Mouse (Mus musculus): ENCODE results near the gene Krtap1-3. TPM values are rescaled to one million over a fixed set of nuclear protein-coding genes. Genes with fewer than 3 reads are reported as not detected.
"Not testable (repeated sequence)": the region's sequence is repeated elsewhere in the genome, so short reads cannot be mapped to it uniquely, and the experiment has no call there.

The Krtap1-3 gene
- total RNA-seq (2021) = not detected
- long read RNA-seq, experiment 1 = 0 reads
- long read RNA-seq, experiment 2 = 0 reads

DNA sequence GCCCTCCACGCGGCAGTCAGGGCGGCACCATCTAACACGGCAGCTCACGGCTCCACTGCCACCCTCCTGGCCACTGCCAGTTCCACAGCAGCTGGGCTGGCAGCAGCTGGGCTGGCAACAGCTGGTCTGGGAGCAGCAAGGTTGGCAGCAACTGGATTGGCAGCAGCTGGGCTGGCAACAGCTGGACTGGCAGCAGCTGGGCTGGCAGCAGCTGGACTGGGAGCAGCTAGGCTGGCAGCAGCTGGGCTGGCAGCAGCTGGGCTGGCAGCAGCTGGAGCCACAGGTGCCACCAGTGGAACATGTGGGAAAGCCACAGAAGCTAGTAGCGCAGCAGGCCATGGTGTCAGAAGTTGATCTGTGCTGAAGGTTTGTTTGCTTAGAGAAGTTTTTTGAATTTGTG, at the start of gene Krtap1-3:
TSS of gene Krtap1-3 (minus strand) at position 359 of the 400 bp plus-strand sequence.
- no peak for DNase-seq (ENCODE audit: low spot score in 2 of 2)

DNA sequence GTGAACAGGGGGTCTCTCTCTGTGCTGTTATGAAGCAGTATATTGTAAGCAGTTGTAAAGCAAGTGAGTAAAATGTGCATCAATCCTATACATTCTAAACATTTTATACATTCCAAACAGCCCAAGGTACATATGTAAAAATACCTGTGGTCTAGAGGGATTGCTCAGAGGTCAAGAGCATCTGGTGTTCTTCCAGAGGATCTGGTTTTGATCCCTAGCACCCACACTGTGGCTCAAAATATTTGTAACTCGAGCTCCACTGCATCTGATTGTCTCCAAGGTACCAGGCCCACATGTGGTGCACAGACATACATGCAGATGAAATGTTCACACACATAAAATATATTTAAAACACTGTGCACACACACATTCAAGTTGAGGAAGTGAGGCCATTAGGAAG, 49.8 kb upstream of the Krtap1-3 start:
- DNase-seq (ENCODE audit: low spot score in 2 of 2) = no peak

DNA sequence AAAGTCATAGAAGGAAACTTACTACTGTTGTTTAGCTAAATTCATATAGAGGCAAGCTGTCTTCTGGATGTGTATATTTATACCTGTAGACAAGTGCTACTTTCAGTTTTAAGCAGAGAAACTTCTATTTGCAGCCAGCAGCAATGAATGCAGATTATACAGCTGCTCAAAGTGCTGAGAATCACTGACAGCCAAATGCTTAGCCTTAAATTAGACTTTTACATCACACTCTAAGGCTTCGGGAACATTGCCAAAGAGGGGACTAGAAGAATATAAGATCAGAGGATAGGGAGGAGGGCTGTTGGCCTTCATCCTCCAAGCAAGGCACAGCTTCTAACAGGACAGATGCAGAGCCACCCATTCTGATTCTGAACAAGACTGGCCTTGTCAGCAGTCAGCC, 45.9 kb upstream of the Krtap1-3 start:
- DNase-seq (ENCODE audit: low spot score in 2 of 2) = no peak

DNA sequence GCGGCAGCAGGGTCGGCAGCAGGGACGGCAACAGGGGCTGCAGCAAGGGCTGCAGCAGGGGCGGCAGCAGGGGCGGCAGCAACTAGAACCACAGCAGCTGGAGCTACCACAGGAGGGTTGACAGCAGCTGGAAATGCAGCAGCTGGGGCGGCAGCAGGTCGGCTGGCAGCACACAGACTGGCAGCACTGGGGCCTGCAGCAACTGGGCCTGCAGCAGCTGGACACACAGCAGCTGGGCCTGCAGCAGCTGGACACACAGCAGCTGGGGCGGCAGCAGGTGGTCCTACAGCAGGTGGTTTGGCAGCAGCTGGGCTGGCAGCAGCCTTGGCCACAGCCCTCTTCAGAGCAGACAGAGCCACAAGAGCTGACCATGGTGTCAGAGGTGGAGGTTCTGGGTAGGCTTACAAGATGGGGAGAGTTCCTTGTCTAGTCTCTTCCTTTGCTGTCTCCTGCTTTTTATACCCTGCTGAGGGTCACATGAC, 43.6 kb upstream of the Krtap1-3 start, which contains the start of gene Krtap4-2:
TSS of gene Krtap4-2 (minus strand) at position 432 of the 482 bp plus-strand sequence.
- no peak for DNase-seq (ENCODE audit: low spot score in 2 of 2)

DNA sequence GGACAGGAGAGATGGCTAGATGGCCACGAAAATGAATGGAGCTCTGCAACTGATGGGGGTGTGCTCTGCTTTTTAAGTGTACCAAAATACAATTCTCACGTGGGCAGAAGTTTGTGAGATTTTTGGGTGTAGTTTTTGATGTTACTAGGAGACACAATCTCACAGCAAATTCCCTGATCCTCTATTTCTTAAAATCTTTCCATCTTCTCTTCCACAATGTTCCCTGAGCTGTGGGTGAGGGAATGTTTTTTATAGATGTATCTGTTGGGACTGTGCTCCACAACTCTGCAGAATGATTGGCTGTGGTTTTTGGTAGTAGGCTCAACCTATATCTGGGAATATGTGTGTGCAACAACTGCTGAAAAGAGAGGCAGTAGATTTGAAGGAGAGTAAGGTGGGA, 42.2 kb upstream of the Krtap1-3 start:
- DNase-seq (ENCODE audit: low spot score in 2 of 2) = no peak

DNA sequence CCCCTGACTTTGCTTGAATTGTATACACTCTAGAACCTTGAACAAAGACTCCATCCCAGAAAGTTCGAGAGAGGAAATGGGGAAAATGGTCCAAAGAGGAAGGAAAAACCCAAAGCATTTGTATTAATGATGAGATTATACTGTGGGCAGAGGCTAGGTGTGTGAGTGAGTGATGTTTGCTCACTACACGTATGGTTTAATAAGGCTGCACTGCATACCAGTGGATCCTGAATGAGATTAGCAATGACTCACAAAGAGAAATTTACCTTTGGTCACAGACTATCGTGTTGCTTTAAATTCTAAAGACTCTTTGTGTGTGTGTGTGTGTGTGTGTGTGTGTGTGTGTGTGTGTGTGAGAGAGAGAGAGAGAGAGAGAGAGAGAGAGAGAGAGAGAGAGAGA, 39.8 kb upstream of the Krtap1-3 start:
- no peak for DNase-seq (ENCODE audit: low spot score in 2 of 2)

DNA sequence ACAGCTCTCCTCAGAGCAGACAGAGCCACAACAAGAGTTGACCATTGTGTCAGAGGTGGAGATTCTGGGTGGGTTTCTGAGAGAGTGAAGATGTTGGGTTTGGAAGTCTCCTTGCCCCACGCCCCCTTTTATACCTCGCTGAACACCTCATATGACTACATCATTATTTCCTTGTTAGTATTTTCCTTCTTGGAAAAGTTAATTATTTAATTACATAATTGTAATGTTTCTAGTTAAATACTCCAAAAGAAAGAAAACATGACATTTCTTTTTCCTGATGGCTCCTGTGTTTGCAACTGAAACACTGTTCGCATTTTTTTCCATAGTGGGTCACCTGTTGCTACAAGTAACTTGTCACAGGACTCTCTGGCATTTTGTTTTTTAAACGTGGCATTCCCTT, 37.0 kb upstream of the Krtap1-3 start, which contains the start of gene Krtap4-1:
TSS of gene Krtap4-1 (minus strand) at position 101 of the 400 bp plus-strand sequence.
- no peak for DNase-seq (ENCODE audit: low spot score in 2 of 2)

DNA sequence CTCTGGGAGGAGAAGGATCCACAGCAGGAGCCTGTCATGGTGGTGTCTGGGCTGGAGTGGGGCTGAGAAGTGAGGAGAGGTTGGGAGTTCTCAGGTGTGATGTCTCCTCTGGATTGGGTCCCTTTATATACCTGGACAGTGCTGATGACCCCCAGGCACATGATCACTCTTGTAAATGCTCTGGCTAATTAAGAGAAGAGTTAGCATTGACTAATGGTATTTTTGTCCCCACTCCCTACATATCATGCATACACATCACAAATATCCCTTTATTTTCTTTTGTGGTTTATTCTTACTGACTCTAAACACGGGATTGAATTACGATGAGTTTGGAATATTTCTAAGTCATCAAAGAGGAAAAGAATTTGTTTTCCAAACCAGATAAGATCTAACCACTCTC, 29.2 kb upstream of the Krtap1-3 start, which contains the start of gene Gm11562:
TSS of gene Gm11562 (minus strand) at position 101 of the 400 bp plus-strand sequence.
- no peak for DNase-seq (ENCODE audit: low spot score in 2 of 2)

DNA sequence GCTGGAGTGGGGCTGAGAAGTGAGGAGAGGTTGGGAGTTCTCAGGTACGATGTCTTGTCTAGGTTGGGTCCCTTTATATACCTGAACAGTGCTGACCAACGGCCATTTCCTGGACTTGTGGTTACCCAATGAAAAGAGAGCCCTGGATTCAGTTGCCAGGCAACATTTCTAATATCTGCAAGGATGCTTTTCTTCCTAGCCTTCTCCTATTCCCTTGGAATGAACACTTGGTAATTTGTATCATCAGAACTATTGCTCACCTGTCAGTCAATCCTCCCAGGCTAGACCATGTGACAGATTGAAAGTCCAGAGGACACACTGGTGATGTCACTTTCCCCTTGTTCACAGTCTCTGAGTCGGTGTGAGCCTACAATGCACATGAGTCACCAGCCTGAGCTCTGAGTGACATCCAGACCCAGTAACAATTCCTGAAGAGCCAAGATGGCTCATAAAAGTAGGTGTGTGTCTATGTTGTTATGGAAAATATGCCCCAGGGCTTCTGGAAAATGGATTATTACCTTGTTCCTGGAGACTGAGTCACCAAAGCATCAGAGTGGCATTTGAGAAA, 23.7 kb upstream of the Krtap1-3 start, which contains the start of gene Krtap2-4:
TSS of gene Krtap2-4 (minus strand) at position 51 of the 568 bp plus-strand sequence.
- DNase-seq (ENCODE audit: low spot score in 2 of 2) = no peak

DNA sequence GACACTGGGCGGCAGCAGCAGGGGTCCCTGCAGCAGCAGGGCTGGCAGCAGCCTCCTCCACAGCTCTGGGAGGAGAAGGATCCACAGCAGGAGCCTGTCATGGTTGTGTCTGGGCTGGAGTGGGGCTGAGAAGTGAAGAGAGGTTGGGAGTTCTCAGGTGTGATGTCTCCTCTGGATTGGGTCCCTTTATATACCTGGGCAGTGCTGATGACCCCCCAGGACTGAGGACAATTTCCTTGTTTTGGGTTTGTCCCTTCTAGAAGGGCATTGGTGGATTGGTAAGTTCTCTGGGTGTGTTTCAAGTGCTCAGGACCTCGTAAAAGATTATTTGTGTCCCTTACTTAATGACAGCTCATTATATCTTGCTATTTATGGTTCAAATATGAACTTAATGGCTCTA, 18.9 kb upstream of the Krtap1-3 start, which contains the start of gene Gm11937:
TSS of gene Gm11937 (minus strand) at position 101 of the 400 bp plus-strand sequence.
- not testable (repeated sequence) for DNase-seq (ENCODE audit: low spot score in 2 of 2)

DNA sequence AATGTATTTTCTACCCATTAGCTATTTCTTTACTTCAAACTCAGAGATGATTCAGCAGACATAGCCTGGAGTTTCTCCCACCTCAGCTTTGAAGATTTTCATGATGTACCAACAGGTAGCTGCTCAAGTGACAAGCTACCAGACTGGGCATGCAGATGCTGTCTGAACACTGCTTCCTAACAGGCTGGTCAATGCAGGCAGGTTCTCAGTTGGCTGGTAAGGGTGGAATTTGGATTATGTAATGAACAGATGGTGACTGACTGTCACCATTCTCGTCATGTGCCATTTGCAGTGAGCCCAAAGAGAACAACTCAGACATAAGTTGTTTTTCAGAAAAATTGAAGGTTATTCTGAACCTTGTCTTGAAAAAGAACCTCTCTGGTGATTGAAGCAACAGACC, 18.0 kb upstream of the Krtap1-3 start:
- DNase-seq (ENCODE audit: low spot score in 2 of 2) = no peak

DNA sequence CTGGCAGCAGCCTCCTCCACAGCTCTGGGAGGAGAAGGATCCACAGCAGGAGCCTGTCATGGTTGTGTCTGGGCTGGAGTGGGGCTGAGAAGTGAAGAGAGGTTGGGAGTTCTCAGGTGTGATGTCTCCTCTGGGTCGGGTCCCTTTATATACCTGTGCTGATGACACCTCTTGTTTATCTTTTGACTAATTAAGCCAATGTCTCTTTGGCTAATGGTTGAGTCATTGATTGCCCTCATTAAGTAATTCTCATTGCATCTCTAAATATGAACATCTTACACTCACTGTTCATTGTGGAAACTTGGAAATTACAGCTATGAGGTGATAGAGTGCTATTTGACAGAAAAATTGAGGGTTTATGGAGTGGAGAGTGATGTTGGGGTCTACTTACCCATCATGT, 12.1 kb upstream of the Krtap1-3 start, which contains the start of gene Gm11938:
TSS of gene Gm11938 (minus strand) at position 101 of the 400 bp plus-strand sequence.
- DNase-seq (ENCODE audit: low spot score in 2 of 2) = not testable (repeated sequence)

DNA sequence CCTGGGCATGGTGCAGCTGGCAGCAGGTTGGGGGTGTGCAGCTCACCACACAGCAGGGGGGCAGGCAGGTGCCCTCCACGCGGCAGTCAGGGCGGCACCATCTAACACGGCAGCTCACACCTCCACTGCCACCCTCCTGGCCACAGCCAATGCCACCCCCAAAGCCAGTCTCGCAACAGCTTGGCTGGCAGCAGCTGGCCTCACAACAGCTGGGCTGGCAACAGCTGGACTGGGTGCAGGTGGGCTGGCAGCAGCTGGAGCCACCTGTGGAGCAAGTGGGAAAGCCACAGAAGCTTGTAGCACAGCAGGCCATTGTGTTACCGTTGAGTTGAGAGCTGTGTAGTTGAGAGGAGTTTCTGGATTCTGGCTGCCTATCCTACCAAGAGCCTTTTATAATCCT, 6.6 kb upstream of the Krtap1-3 start, which contains the start of gene Krtap9-3:
TSS of gene Krtap9-3 (minus strand) at position 364 of the 400 bp plus-strand sequence.
- DNase-seq (ENCODE audit: low spot score in 2 of 2) = not testable (repeated sequence)

DNA sequence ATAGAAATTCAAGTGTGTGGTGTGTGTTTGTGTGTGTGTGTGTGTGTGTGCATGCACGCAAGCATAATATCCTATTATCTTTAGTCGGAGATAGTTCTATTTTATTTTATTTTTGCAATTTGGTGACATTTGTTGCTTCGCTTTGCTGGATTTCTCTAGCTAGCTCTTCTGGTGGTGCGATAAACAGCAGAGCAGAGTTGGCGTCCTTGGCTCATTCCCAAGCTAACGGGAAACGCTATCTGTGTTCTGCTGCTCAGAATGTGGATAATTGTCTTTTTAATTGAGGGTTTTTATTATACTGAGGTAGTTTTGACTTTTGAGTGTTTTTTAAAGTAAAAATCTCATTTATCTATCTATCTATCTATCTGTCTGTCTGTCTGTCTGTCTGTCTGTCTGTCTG, 6.0 kb downstream of the Krtap1-3 start:
- DNase-seq (ENCODE audit: low spot score in 2 of 2) = no peak

DNA sequence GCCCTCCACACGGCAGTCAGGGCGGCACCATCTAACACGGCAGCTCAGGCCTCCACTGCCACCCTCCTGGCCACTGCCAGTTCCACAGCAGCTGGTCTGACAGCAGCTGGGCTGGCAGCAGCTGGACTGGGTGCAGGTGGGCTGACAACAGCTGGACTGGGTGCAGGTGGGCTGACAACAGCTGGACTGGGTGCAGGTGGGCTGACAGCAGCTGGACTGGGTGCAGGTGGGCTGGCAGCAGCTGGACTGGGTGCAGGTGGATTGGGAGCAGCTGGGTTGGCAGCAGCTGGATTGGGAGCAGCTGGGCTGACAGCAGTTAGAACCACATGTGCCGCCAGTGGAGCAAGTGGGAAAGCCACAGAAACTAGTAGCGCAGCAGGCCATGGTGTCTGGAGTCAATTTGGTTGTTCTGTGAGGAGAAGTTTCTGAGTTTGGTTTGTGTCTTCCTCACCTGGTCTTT, 7.9 kb downstream of the Krtap1-3 start, which contains the start of gene Krtap1-4:
TSS of gene Krtap1-4 (minus strand) at position 410 of the 460 bp plus-strand sequence.
- DNase-seq (ENCODE audit: low spot score in 2 of 2) = no peak

DNA sequence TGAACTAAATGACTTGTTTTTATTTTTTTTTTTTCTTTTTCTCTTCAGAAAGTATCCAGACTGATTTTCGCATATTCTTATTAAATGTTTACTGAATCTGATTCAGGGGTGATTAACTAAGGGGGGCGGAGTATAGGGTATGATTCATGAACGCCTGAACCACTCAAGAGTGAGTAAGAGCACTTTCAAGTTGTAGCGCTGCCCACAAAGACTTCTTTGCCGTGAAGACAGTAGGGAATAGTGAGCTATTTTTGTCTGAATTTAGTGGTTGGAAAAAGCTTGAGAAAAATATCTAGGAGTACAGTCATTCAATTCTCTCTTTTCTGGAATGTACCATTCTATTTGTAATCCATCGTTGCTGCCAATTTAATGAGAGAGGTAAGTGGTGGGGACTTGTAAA, 9.6 kb downstream of the Krtap1-3 start:
- DNase-seq (ENCODE audit: low spot score in 2 of 2) = no peak

DNA sequence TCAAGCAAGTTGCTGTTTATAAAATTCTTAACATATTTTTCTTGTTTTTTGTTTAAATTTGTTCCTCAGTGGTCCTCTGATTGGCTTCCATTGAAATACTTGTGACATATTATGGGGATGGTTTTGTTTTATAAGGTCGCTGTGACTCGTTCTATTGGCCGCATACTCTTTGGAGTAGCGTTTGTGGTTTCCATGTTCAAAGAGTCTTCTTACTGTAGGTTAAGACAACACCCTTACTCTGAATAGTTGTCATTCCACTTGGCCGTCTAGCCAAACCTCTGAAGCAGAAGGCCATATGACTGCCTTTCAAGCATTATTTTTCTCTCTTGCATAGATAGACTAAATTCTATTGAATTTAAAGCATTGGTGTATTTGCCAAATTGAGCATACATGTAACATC, 10.1 kb downstream of the Krtap1-3 start:
- DNase-seq (ENCODE audit: low spot score in 2 of 2) = no peak

DNA sequence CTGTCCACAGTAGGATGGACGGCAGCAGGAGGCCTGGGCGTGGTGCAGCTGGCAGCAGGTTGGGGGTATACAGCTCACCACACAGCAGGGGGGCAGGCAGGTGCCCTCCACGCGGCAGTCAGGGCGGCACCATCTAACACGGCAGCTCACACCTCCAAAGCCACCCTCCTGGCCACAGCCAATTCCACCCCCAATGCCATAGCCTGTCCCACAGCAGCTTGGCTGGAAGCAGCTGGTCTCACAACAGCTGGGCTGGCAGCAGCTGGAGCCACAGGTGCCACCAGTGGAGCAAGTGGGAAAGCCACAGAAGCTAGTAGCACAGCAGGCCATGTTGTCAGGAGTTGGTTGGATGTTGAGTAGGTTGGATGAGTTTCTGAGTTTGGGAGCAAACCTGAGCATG, 10.5 kb downstream of the Krtap1-3 start, which contains the start of gene Krtap1-5:
TSS of gene Krtap1-5 (minus strand) at position 381 of the 400 bp plus-strand sequence.
- no peak for DNase-seq (ENCODE audit: low spot score in 2 of 2)

DNA sequence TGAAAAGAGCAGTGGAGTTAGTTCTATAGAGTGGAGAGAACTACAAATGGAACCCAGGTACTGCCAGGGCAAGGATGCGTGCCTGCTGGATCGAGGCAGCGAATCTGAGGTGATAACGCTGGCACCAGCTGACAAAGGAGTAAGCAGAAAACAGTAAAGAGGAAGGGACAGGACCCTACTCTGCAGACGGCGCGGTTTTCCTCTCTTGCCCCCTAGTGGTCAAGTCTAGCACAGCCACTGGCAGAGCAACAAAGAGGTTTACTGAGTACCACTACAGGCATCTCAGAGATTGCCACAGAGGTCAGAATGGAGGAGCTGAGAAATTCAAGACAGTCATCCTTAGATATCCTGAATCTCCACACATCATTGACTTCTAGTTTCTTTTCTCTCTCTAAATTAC, 17.0 kb downstream of the Krtap1-3 start:
- peak; percentile 32 to 35 for DNase-seq (ENCODE audit: low spot score in 2 of 2)

DNA sequence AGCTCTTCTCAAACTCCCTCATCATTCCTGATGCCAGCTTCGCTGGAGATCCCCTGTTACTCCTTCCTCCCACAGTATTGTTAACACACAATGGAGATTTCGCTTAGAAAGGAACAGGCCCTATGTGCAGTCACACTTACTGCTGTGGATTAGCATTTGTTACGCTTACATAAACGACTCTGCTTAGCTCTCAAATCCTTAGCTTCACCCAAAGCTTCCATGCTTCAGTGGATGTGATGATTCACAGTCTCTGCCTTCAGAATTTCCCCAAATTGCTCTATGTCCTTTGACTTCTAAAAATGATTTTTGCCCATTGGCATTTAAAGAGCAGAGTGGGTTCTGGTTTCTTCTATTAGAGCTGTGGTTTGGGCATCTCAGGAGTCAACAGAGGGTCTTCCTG, 18.0 kb downstream of the Krtap1-3 start:
- no peak for DNase-seq (ENCODE audit: low spot score in 2 of 2)

DNA sequence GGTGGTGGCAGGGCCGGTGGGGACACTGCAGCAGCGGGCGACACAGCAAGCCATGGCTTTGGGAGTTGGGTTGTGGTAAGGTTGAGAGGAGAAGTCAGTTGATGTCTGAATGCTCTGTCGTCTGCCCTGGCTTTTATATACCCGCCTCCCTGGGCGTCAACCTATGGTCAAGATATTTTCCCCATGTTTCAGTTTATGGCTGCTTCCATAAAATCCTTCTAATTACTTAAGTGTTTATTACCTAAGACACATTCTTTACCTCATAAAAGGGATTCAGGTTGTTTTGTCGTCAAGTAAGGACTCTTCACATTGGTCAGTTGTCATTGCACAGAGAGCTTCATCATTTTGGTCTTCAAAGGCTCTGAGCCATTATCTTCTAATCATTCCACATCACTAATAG, 24.6 kb downstream of the Krtap1-3 start, which contains the start of gene Krtap3-1:
TSS of gene Krtap3-1 (minus strand) at position 101 of the 400 bp plus-strand sequence.
- DNase-seq (ENCODE audit: low spot score in 2 of 2) = no peak

DNA sequence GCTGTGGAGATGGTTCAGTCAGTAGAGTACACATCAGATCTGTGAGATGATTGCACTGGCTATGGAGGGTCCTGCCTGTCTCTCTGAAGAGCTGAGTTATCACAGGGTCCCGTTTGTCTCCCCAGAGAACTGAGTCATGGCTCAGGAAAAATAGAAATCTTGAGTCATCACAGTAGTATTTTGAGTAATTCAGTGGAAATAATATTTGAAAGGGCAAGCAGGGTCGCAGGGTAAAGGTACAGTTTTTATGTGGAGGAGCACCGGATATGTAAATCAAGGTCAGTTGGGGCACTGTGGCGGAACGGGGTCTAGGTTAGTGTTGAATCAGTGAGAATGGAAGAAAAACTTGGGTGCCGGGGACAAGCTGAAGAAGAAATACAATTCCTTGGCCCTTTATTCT, 28.6 kb downstream of the Krtap1-3 start:
- DNase-seq (ENCODE audit: low spot score in 2 of 2) = no peak

Data from adrenal gland, postnatal 4 days (tissue).